Mouse (Mus musculus) lung, adult 2 months (tissue): ENCODE data around the gene Mto1. TPM values are rescaled to one million over a fixed set of nuclear protein-coding genes. Genes with fewer than 3 reads are reported as not detected.

Source experiments
- DNase-seq: peaks from one replicate; pipeline ENCODE4 v3.0.0; 2022
- H3K4me1 ChIP-seq: fragments of 200-500 bp; 2 replicates; pipeline ENCODE4 v1.6.1; 2011; ENCODE audit warnings: low read length; ENCODE audit not compliant: control insufficient read depth, insufficient read depth
- H3K4me3 ChIP-seq: fragments of 200-500 bp; replicated peaks from 2 replicates; pipeline ENCODE3; 2011; ENCODE audit warnings: low read depth, mild to moderate bottlenecking, control low read depth, low read length; ENCODE audit errors: extremely low read depth
- CTCF ChIP-seq: fragments of 200-500 bp; IDR thresholded peaks from 2 replicates; pipeline ENCODE4 v1.5.1; 2011; ENCODE audit warnings: mild to moderate bottlenecking, low read length, control low read depth; ENCODE audit not compliant: insufficient read depth
- POLR2A ChIP-seq: fragments of 200-500 bp; IDR thresholded peaks from 2 replicates; pipeline ENCODE4 v1.6.1; 2011; ENCODE audit warnings: low read depth, mild to moderate bottlenecking, control low read depth, low read length, borderline replicate concordance; ENCODE audit errors: extremely low read depth
- WGBS: fragments of 180-500 bp; shearing (Covaris S2); methylation state at CpG from one replicate; pipeline ENCODE4 v1.1.7; 2018; 5-methylcytosine and 5-hydroxymethylcytosine counted together
- polyA plus RNA-seq: library from polyadenylated mRNA; depleted of rRNA; stranded (reverse); fragments of >200 nt; gene quantifications from 2 replicates; pipeline ENCODE4 v1.2.3, GENCODE M21; 2012

The Mto1 gene
- polyA plus RNA-seq, 1 experiment: 10.3 TPM

- DNase-seq: no peak
- WGBS: 71% methylated on average over 5 of the region's 5 CpGs
- no peak for TF ChIP-seq POLR2A
- TF ChIP-seq CTCF: no peak
- H3K4me3 ChIP-seq: no peak overlapping the region
- H3K4me1 ChIP-seq: no peaks in the 10 kb centered on the region
Observed at GRCm38 (mm10) chr9:78439426-78439825, 8.6 kb upstream of the Mto1 start.

DNA sequence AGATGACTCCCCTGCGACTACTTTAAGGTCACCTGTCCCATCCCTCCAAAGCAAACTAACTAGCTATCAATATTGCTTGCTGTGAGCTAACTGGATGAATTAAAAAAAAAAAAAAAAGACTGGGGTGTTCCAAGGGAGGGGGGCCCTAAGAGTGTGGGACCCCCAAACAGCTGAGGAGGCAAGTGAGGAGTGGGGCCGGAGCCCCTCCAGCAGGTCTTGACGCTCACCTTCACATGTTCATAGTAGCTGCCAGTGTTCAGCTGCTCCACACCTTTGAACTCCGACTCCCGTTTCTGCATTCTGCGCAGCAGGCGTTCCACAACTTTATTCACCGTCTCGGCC is 5.8 kb upstream of the Mto1 start:
- DNase-seq: no peak
- H3K4me1 ChIP-seq: no peaks in the 10 kb centered on the region
- TF ChIP-seq POLR2A (no peak), CTCF (no peak)
- 5% methylated on average over 9 of the region's 9 CpGs for WGBS
- H3K4me3 ChIP-seq: peak overlapping the region; percentile 63

DNA sequence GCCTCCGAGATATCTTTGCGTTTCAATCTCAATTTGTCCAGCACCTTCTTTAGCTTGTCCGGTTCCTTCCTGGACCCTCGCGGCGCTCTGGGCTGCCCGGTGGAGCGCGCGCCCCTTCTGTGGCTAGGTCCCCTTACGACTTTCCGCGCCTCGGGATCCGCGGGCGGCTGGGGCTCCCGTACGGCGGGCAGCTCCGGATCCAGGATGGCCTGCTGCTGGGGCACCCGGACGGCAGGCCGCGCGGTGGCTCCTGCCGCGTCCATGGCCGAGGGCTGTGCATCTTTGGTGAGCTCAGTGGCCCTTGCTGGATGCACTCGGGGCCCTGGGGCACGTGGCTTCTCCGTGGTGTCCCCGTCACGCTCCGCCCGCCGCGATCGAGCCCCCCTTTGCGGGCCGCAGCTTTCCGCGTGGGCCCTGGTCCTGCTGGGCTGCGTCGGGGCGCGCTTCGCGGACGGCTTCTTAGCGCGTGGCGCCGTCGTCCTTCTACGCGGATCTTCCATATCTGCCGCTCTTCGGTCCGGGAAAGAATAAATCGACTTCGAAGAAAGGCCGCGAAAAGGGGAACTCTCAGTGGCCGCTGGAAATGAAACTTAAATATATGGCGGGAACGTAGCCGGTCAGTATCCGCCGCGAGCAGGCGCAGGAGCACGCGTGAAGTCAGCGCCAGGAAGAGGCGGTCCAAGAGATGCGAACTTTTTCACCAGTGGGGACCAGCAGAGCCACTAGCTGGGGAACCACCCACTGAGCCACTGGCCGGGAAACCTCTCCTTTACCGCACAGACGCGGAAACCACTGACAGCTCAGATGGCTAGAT is 5.2 kb upstream of the Mto1 start, which contains the start of gene Cgas:
TSS of gene Cgas (minus strand) at position 659 of the 814 bp plus-strand sequence.
- TF ChIP-seq POLR2A (peak; percentile 25; the same call in 1 of the 2 replicates), CTCF (no peak)
- H3K4me3 ChIP-seq: peak within 1 kb of the TSS; percentile 63
- no peaks in the 10 kb centered on the region for H3K4me1 ChIP-seq
- whole genome bisulfite sequencing: under 1% methylated on average over 81 of the region's 81 CpGs
- DNase-seq: peak; percentile 45

DNA sequence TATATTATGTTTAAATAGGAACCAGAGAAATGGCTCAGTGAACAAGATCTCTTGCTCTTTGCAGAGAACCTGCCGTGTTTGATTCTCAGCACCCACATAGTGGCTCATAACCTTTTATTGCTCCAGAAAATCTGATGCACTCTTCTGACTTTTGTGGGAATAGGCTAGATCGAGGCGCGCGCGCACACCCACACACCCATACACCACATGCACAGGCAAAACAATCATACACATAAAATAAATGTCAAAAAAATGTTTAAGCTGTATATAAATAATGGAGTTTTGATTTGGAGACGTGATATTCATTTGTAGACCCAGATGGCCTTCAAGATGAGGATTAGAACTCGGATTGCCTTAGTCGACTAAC is 419 bp upstream of the Mto1 start:
- Histone ChIP-seq H3K4me1 (peaks cover 6% of the 10 kb centered on the region), H3K4me3 (peak overlapping the region; percentile 55)
- no peak for DNase-seq
- no peak for TF ChIP-seq POLR2A
- 27% methylated on average over 9 of the region's 9 CpGs for WGBS

DNA sequence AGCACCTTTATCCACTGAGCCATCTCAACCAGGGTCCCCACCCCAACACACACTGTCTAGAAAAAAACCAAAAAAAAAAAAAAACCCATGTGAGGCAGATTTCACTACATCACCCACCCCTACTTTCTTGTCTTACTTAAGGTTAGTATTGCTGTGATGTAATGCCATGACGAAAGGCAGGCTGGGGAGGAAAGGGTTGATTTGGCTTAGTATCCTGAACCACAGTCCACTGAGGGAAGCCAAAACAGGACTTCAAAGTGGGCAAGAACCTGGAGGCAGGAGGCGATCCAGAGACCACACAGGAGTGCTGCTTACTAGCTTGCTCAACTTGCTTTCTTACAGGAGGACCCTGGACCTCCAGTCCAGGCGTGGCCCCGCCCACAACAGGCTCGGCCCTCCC is 2.4 kb downstream of the Mto1 start:
- WGBS: 68% methylated on average over 5 of the region's 5 CpGs
- DNase-seq: no peak
- H3K4me1 ChIP-seq: peaks cover 6% of the 10 kb centered on the region
- no peak overlapping the region for H3K4me3 ChIP-seq
- TF ChIP-seq POLR2A: no peak
- no peak for TF ChIP-seq CTCF

- TF ChIP-seq POLR2A (no peak), CTCF (no peak)
- 40% methylated on average over 4 of the region's 4 CpGs for WGBS
- peaks cover 6% of the 10 kb centered on the region for H3K4me1 ChIP-seq
- no peak overlapping the region for H3K4me3 ChIP-seq
- DNase-seq: no peak
Observed at GRCm38 (mm10) chr9:78451382-78451781, 3.4 kb downstream of the Mto1 start.

DNA sequence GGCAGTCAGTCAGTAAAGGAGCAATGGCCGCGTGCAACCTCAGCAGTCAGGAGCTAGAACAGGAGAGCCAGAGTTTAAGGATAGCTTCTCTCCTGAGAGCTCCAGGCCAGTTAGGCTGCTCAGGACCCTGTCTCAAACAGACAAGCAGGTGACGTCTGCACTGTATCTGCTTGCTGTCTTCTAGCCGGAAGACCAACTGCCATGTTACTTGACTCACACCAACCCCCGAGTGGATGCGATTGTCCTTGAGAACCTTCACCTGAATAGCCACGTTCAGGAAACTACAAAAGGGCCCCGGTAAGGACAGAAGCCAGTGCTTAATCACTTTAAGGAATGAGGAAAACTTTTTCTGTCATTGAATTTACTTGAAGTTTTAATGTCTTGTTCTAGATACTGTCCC is 9.0 kb downstream of the Mto1 start:
- no peaks in the 10 kb centered on the region for H3K4me1 ChIP-seq
- no peak for DNase-seq
- H3K4me3 ChIP-seq: no peak overlapping the region
- TF ChIP-seq CTCF (no peak), POLR2A (no peak)
- WGBS: 91% methylated on average over 8 of the region's 8 CpGs

DNA sequence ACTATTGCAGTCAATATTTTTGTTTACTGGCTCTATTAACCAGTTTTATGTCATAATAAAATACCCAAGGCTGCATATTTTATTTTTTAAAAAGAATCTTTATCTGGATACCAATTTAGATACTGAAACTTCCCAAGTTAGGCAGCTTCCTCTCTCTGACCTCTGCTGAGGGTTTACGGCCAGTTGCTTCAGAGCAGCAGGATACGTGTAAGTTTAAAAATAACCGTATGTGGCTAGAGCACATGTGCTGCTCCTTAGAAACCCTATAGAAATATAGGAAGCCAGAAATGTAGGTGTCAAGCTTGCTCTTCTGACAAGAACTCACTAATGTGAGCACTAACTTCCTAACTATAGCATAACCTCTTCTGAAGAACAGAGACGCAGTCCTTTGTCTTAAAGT is 15.3 kb downstream of the Mto1 start:
- DNase-seq: no peak
- 77% methylated on average over 4 of the region's 4 CpGs for WGBS
- TF ChIP-seq CTCF (no peak), POLR2A (no peak)
- H3K4me3 ChIP-seq: no peak overlapping the region
- H3K4me1 ChIP-seq: no peaks in the 10 kb centered on the region

DNA sequence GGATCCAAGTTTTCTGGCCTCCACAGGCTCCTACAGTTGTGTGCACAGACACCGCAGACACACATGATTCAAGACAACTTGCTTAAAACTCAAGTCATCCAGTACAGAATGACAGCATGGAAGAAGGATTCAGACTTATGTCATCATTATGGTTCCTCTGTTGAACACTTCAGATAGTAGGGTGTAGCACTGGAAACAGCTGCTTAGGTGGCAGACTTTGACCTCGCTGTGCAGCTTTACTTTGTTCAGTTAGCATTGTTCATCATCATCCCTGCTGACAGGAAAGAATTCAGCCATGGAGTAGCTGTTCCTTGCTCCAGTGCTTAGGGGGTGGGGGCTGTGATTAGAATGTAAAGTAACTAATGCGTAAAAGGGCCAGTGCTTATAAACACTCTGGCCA is 17.7 kb downstream of the Mto1 start:
- no peak for TF ChIP-seq CTCF
- TF ChIP-seq POLR2A: no peak
- WGBS: 95% methylated on average over 3 of the region's 3 CpGs
- no peak for DNase-seq
- H3K4me1 ChIP-seq: no peaks in the 10 kb centered on the region
- H3K4me3 ChIP-seq: no peak overlapping the region

- 80% methylated on average over 8 of the region's 8 CpGs for WGBS
- TF ChIP-seq CTCF (no peak), POLR2A (no peak)
Observed at GRCm38 (mm10) chr9:78473588-78473987, 25.6 kb downstream of the Mto1 start.

GRCm38 (mm10) chr9:78474270-78474669 is 26.3 kb downstream of the Mto1 start:
- Histone ChIP-seq H3K4me3 (no peak overlapping the region), H3K4me1 (no peaks in the 10 kb centered on the region)
- TF ChIP-seq POLR2A: no peak
- TF ChIP-seq CTCF: no peak
- no peak for DNase-seq
- whole genome bisulfite sequencing: 63% methylated on average over 2 of the region's 2 CpGs

More at GRCm38 (mm10) chr9:78473588-78473987, 25.6 kb downstream of the Mto1 start:
- Histone ChIP-seq H3K4me1 (no peaks in the 10 kb centered on the region), H3K4me3 (no peak overlapping the region)
- no peak for DNase-seq
